Mouse (Mus musculus): ENCODE results near the gene Zfp541. TPM values are rescaled to one million over a fixed set of nuclear protein-coding genes. Genes with fewer than 3 reads are reported as not detected.

The Zfp541 gene
- polyA plus RNA-seq, 1 experiment from 2014 or later = not detected

- no peaks in the 10 kb centered on the region; the same call in 1 of the 2 replicates for H3K4me1 ChIP-seq (ENCODE audit: control insufficient read depth, low read depth, low read length)
- no peak overlapping the region for H3K9ac ChIP-seq (ENCODE audit: low read depth, low read length)
- no peaks in the 10 kb centered on the region for H3K36me3 ChIP-seq (ENCODE audit: control insufficient read depth, insufficient read depth)
- no peak overlapping the region for H3K4me3 ChIP-seq (ENCODE audit: low read depth, low read length)
- no peak for ATAC-seq (ENCODE audit: low read depth)
- 79% methylated on average over 9 of the region's 9 CpGs for whole genome bisulfite sequencing (ENCODE audit: insufficient replicate concordance)
- no peaks in the 10 kb centered on the region for H3K9me3 ChIP-seq (replicated peaks; ENCODE audit: control insufficient read depth, low read length)
- no peak overlapping the region for H3K27ac ChIP-seq (ENCODE audit: low read length)
- H3K27me3 ChIP-seq (ENCODE audit: control insufficient read depth, insufficient read depth, low read depth, low read length) = peaks cover 32% of the 10 kb centered on the region
- no peak overlapping the region for H3K4me2 ChIP-seq (ENCODE audit: low read depth, low read length)
These were observed 72.1 kb downstream of the Zfp541 start for GRCm38 (mm10) chr7:16133691-16134090.

GRCm38 (mm10) chr7:16134951-16135392 lies 73.4 kb downstream of the Zfp541 start:
- no peak for ATAC-seq (ENCODE audit: low read depth)
- Histone ChIP-seq H3K9ac (ENCODE audit: low read depth, low read length) (no peak overlapping the region), H3K4me3 (ENCODE audit: low read depth, low read length) (no peak overlapping the region), H3K4me1 (ENCODE audit: control insufficient read depth, low read depth, low read length) (no peaks in the 10 kb centered on the region; the same call in 1 of the 2 replicates), H3K27ac (ENCODE audit: low read length) (no peak overlapping the region), H3K27me3 (ENCODE audit: control insufficient read depth, insufficient read depth, low read depth, low read length) (peaks cover 27% of the 10 kb centered on the region), H3K36me3 (ENCODE audit: control insufficient read depth, insufficient read depth) (no peaks in the 10 kb centered on the region), H3K4me2 (ENCODE audit: low read depth, low read length) (no peak overlapping the region), H3K9me3 (replicated peaks; ENCODE audit: control insufficient read depth, low read length) (no peaks in the 10 kb centered on the region)
- 47% methylated on average over 7 of the region's 7 CpGs for WGBS (ENCODE audit: insufficient replicate concordance)

Other genes with a start within 250 kb of the Zfp541 start
- gene Obox6, start 222.1 kb upstream of the Zfp541 start, polyA plus RNA-seq (2015; fragmentation: Nextera tagmentation; extraction: Ambion mirVana) = not detected in 2 replicates
- gene Crx, start 181.8 kb upstream of the Zfp541 start, polyA plus RNA-seq (2015; fragmentation: Nextera tagmentation; extraction: Ambion mirVana) = not detected in 2 replicates
- gene Crxos, start 179.2 kb upstream of the Zfp541 start, polyA plus RNA-seq (2015; fragmentation: Nextera tagmentation; extraction: Ambion mirVana) = not detected in 2 replicates
- gene Selenow, start 139.4 kb upstream of the Zfp541 start, polyA plus RNA-seq (2015; fragmentation: Nextera tagmentation; extraction: Ambion mirVana) = 235 and 256 TPM in 2 replicates
- 71.8 and 79.1 TPM in 2 replicates for gene Nop53, start 115.7 kb upstream of the Zfp541 start, polyA plus RNA-seq (2015; fragmentation: Nextera tagmentation; extraction: Ambion mirVana)
- 4.7 and 5.6 TPM in 2 replicates for gene Ehd2, start 94.2 kb upstream of the Zfp541 start, polyA plus RNA-seq (2015; fragmentation: Nextera tagmentation; extraction: Ambion mirVana)
- 1.4 and 1.9 TPM in 2 replicates for gene Bicra, start 13.9 kb upstream of the Zfp541 start, polyA plus RNA-seq (2015; fragmentation: Nextera tagmentation; extraction: Ambion mirVana)
- 162 and 163 TPM in 2 replicates for gene Napa, start 36.6 kb downstream of the Zfp541 start, polyA plus RNA-seq (2015; fragmentation: Nextera tagmentation; extraction: Ambion mirVana)
- gene Kptn, start 58.1 kb downstream of the Zfp541 start, polyA plus RNA-seq (2015; fragmentation: Nextera tagmentation; extraction: Ambion mirVana) = 7.3 and 7.8 TPM in 2 replicates
- 0.02 TPM in 1 of 2 replicates, not detected in the other for gene Slc8a2, start 68.0 kb downstream of the Zfp541 start, polyA plus RNA-seq (2015; fragmentation: Nextera tagmentation; extraction: Ambion mirVana)
- 1.1 and 1.6 TPM in 2 replicates for gene Meis3, start 113.3 kb downstream of the Zfp541 start, polyA plus RNA-seq (2015; fragmentation: Nextera tagmentation; extraction: Ambion mirVana)
- 4.9 and 6.7 TPM in 2 replicates for gene Dhx34, start 160.2 kb downstream of the Zfp541 start, polyA plus RNA-seq (2015; fragmentation: Nextera tagmentation; extraction: Ambion mirVana)
- 0.98 and 1.0 TPM in 2 replicates for gene C5ar2, start 182.3 kb downstream of the Zfp541 start, polyA plus RNA-seq (2015; fragmentation: Nextera tagmentation; extraction: Ambion mirVana)
- 4.0 and 4.6 TPM in 2 replicates for gene C5ar1, start 197.7 kb downstream of the Zfp541 start, polyA plus RNA-seq (2015; fragmentation: Nextera tagmentation; extraction: Ambion mirVana)
- 3.5 and 4.4 TPM in 2 replicates for gene Inafm1, start 211.8 kb downstream of the Zfp541 start, polyA plus RNA-seq (2015; fragmentation: Nextera tagmentation; extraction: Ambion mirVana)
- gene Ccdc9, start 225.0 kb downstream of the Zfp541 start, polyA plus RNA-seq (2015; fragmentation: Nextera tagmentation; extraction: Ambion mirVana) = 9.0 and 10.9 TPM in 2 replicates
- gene Bbc3, start 246.6 kb downstream of the Zfp541 start, polyA plus RNA-seq (2015; fragmentation: Nextera tagmentation; extraction: Ambion mirVana) = 3.0 and 4.1 TPM in 2 replicates